Mouse (Mus musculus): Measurements from ENCODE around the gene Nsmf.

- TF ChIP-seq CTCF (IDR thresholded peaks at IDR 0.05; ENCODE audit: control insufficient read depth, insufficient read depth, insufficient replicate concordance, low read depth, low read length), result no peak
- no peak for TF ChIP-seq POLR2A (IDR thresholded peaks at IDR 0.05; ENCODE audit: control insufficient read depth, low read depth, low read length)
Measured at GRCm38 (mm10) chr2:25110505-25111183, 56.5 kb downstream of the Nsmf start.

Data from testis, adult 2 months (tissue).